Mouse (Mus musculus): Measurements from ENCODE around the gene Tspan10.

DNA sequence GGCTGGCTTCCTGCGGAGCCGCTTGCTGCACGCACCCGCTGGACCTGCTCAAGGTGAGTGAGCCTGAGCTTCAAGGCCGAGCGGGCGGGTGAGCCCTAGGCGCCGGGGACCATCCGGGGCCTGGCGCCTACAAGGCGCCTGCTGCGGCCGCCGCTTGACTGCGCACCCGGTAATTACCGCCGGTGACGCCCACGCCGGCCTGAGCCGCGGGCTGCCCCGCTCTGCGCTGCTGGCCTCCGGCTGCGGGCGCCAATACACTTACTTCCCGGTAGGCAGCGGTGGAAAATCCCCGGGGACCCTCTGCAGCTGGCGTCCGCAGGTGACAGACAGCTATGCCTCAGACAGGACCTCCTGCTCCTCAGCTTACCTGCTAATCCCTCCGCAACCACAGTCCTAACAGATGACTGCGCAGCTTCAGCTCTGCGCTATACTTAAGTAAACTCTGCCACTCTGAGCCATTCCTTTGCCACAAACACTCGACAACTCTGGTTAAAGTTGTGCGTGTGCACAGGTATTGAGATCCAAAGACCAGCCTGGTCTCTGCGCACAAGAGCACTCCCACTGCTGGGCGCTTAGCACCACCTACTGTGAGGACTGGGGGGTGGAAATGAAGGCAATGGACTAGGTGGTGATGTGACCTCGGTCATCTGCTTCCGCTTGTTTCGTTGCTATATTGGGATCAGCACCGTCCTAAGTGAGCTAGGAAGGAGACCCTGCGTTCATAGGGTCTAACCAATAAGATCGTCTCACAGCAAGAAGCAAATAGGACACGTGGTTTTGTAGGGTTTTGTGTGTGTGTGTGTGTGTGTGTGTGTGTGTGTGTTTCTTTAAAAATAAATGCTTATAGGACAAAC lies 49.8 kb downstream of the Tspan10 start:
- no peak for TF ChIP-seq ZC3H11A (IDR thresholded peaks at IDR 0.05; ENCODE audit: borderline replicate concordance, low read depth, low read length)
- no peak for TF ChIP-seq CHD2 (IDR thresholded peaks at IDR 0.05; ENCODE audit: low read depth, low read length)
- no peak for TF ChIP-seq HCFC1 (IDR thresholded peaks at IDR 0.05; ENCODE audit: borderline replicate concordance, insufficient read depth, low read length)

All from ES-E14 (cell line).